Mouse (Mus musculus): ENCODE data around the gene Mcoln2. TPM values are rescaled to one million over a fixed set of nuclear protein-coding genes. Genes with fewer than 3 reads are reported as not detected.
A peak's percentile ranks its signal among the peaks of the same experiment; 100 is the strongest.

The Mcoln2 gene
- total and polyA plus RNA-seq, 3 experiments: 0.10 to 0.42 TPM; not detected in 1

- TF ChIP-seq ZMIZ1 (IDR thresholded peaks at IDR 0.05; ENCODE audit: low read depth, low read length) (no peak), NELFE (IDR thresholded peaks at IDR 0.05; ENCODE audit: low read depth, low read length) (no peak), MEF2A (IDR thresholded peaks at IDR 0.05; ENCODE audit: extremely low read depth, insufficient replicate concordance, low read depth, low read length, poor library complexity, severe bottlenecking) (no peak), MYC (IDR thresholded peaks at IDR 0.05; ENCODE audit: low read depth, low read length) (no peak), RAD21 (IDR thresholded peaks at IDR 0.05; ENCODE audit: low read depth, low read length) (no peak), MAFK (IDR thresholded peaks at IDR 0.05; ENCODE audit: borderline replicate concordance, low read depth, low read length) (no peak), TBP (IDR thresholded peaks at IDR 0.05; ENCODE audit: low read depth, low read length) (no peak)
- H3K36me3 ChIP-seq (ENCODE audit: control insufficient read depth in 1 of 2, insufficient read depth in 2 of 2, low read length in 2 of 2): peaks cover 0 to 2% of the 10 kb centered on the region in 2 experiments; a peak in 2 of 4 replicates
- H3K79me2 ChIP-seq (ENCODE audit: control insufficient read depth, insufficient read depth, low read length, poor library complexity): no peaks in the 10 kb centered on the region
- peak overlapping the region; percentile 58 to 63 for H3K4me3 ChIP-seq (ENCODE audit: control insufficient read depth in 1 of 2, insufficient read depth in 1 of 2, low read depth in 2 of 2, low read length in 2 of 2)
- peak; percentile 30 for DNase-seq (ENCODE audit: low read depth, low spot score)
- peak overlapping the region; percentile 53 for H3K9ac ChIP-seq (ENCODE audit: control insufficient read depth, low read depth, low read length, poor library complexity, severe bottlenecking)
- peaks cover 6 to 7% of the 10 kb centered on the region in 2 experiments for H3K4me1 ChIP-seq (ENCODE audit: control insufficient read depth in 1 of 2, insufficient read depth in 2 of 2, low read length in 2 of 2)
- H3K27ac ChIP-seq (ENCODE audit: control insufficient read depth, low read depth, low read length): no peak overlapping the region
- H3K27me3 ChIP-seq (ENCODE audit: control insufficient read depth in 1 of 2, insufficient read depth in 2 of 2, low read length in 2 of 2): no peaks in the 10 kb centered on the region; a peak in 1 of 4 replicates
- no peaks in the 10 kb centered on the region for H3K9me3 ChIP-seq (replicated peaks; ENCODE audit: insufficient read depth, low read length)
Observed at GRCm38 (mm10) chr3:146150058-146150400, 396 bp downstream of the Mcoln2 start.

GRCm38 (mm10) chr3:146150560-146150959 is 927 bp downstream of the Mcoln2 start:
- H3K9ac ChIP-seq (ENCODE audit: control insufficient read depth, low read depth, low read length, poor library complexity, severe bottlenecking): no peak overlapping the region
- DNase-seq (ENCODE audit: low read depth, low spot score): no peak
- H3K4me3 ChIP-seq (ENCODE audit: control insufficient read depth in 1 of 2, insufficient read depth in 1 of 2, low read depth in 2 of 2, low read length in 2 of 2): peak overlapping the region; percentile 58 to 63; a peak in 2 of 4 replicates

DNA sequence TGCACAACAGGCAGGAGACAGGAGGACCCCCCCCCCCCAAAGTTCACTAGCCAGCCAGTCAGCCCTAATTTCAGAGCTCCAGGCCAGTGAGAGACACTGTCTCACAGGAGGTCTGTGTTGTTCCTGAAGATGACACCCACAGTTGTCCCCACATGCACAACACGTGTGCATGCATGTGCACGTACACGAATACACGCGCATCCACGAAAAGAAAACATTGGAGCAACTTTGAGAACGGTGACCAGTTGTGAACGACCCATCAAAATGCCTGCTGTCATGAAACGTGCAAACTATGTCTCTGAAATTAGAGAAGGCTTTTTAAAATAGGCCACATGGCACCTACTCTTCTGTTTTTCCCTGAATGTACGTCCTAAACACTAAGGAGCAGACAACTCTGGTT is 1.7 kb downstream of the Mcoln2 start:
- peaks cover under 1 to 4% of the 10 kb centered on the region in 2 experiments; a peak in 3 of 4 replicates for H3K4me1 ChIP-seq (ENCODE audit: control insufficient read depth in 1 of 2, insufficient read depth in 2 of 2, low read length in 2 of 2)

More at GRCm38 (mm10) chr3:146150560-146150959, 927 bp downstream of the Mcoln2 start:
- H3K27me3 ChIP-seq (ENCODE audit: control insufficient read depth in 1 of 2, insufficient read depth in 2 of 2, low read length in 2 of 2): no peaks in the 10 kb centered on the region; a peak in 1 of 4 replicates
- H3K79me2 ChIP-seq (ENCODE audit: control insufficient read depth, insufficient read depth, low read length, poor library complexity): no peaks in the 10 kb centered on the region
- no peaks in the 10 kb centered on the region for H3K9me3 ChIP-seq (replicated peaks; ENCODE audit: insufficient read depth, low read length)
- H3K4me1 ChIP-seq (ENCODE audit: control insufficient read depth in 1 of 2, insufficient read depth in 2 of 2, low read length in 2 of 2): peaks cover 6 to 7% of the 10 kb centered on the region in 2 experiments
- TF ChIP-seq SIN3A (IDR thresholded peaks at IDR 0.05; ENCODE audit: low read length) (no peak), KAT2A (conservative IDR thresholded peaks at IDR 0.05; ENCODE audit: low read depth, low read length) (no peak), GABPA (IDR thresholded peaks at IDR 0.05; ENCODE audit: low read depth, low read length) (no peak), TCF12 (IDR thresholded peaks at IDR 0.05; ENCODE audit: low read depth, low read length) (no peak), MAZ (IDR thresholded peaks at IDR 0.05; ENCODE audit: low read depth, low read length) (no peak), MXI1 (IDR thresholded peaks at IDR 0.05; ENCODE audit: low read depth, low read length) (no peak), MYB (IDR thresholded peaks at IDR 0.05; ENCODE audit: low read depth, low read length) (no peak), ELF1 (IDR thresholded peaks at IDR 0.05; ENCODE audit: low read depth, low read length) (no peak), E2F4 (IDR thresholded peaks at IDR 0.05; ENCODE audit: borderline replicate concordance, low read depth, low read length) (no peak), USF1 (IDR thresholded peaks at IDR 0.05; ENCODE audit: low read depth, low read length) (no peak), MYC (IDR thresholded peaks at IDR 0.05; ENCODE audit: low read depth, low read length) (no peak), RCOR1 (IDR thresholded peaks at IDR 0.05; ENCODE audit: low read depth, low read length) (no peak), ZC3H11A (IDR thresholded peaks at IDR 0.05; ENCODE audit: low read depth, low read length) (no peak), JUND (IDR thresholded peaks at IDR 0.05; ENCODE audit: low read depth, low read length) (no peak), TAL1 (IDR thresholded peaks at IDR 0.05; ENCODE audit: low read length) (no peak)
- peaks cover 0 to 2% of the 10 kb centered on the region in 2 experiments; a peak in 2 of 4 replicates for H3K36me3 ChIP-seq (ENCODE audit: control insufficient read depth in 1 of 2, insufficient read depth in 2 of 2, low read length in 2 of 2)
- H3K27ac ChIP-seq (ENCODE audit: control insufficient read depth, low read depth, low read length): no peak overlapping the region

More for the DNA sequence above, 1.7 kb downstream of the Mcoln2 start:
- DNase-seq (ENCODE audit: low read depth, low spot score): no peak
- TF ChIP-seq MYB (IDR thresholded peaks at IDR 0.05; ENCODE audit: low read depth, low read length): no peak
- no peaks in the 10 kb centered on the region for H3K9me3 ChIP-seq (replicated peaks; ENCODE audit: insufficient read depth, low read length)
- H3K9ac ChIP-seq (ENCODE audit: control insufficient read depth, low read depth, low read length, poor library complexity, severe bottlenecking): no peak overlapping the region
- H3K36me3 ChIP-seq (ENCODE audit: control insufficient read depth in 1 of 2, insufficient read depth in 2 of 2, low read length in 2 of 2): peaks cover 0 to under 1% of the 10 kb centered on the region in 2 experiments; a peak in 1 of 4 replicates
- H3K79me2 ChIP-seq (ENCODE audit: control insufficient read depth, insufficient read depth, low read length, poor library complexity): no peaks in the 10 kb centered on the region
- H3K27ac ChIP-seq (ENCODE audit: control insufficient read depth, low read depth, low read length): no peak overlapping the region
- no peaks in the 10 kb centered on the region; a peak in 1 of 4 replicates for H3K27me3 ChIP-seq (ENCODE audit: control insufficient read depth in 1 of 2, insufficient read depth in 2 of 2, low read length in 2 of 2)
- H3K4me3 ChIP-seq (ENCODE audit: control insufficient read depth in 1 of 2, insufficient read depth in 1 of 2, low read depth in 2 of 2, low read length in 2 of 2): no peak overlapping the region
